Mouse (Mus musculus): ENCODE measurements around the gene Syngr3. TPM values are rescaled to one million over a fixed set of nuclear protein-coding genes. Genes with fewer than 3 reads are reported as not detected.

The Syngr3 gene
- total and polyA plus RNA-seq, 2 experiments from 2014 or later, result 221 to 290 TPM

GRCm38 (mm10) chr17:24706982-24707800 lies 17.4 kb upstream of the Syngr3 start, which contains the start of gene Tbl3:
Gene Tbl3, minus strand, starts transcription at chr17:24707660.
- no peaks in the 10 kb centered on the region for H3K27me3 ChIP-seq (ENCODE audit: insufficient read depth, low read length)
- peaks cover 3% of the 10 kb centered on the region; the same call in 1 of the 2 replicates for H3K4me1 ChIP-seq (ENCODE audit: insufficient read depth)
- DNase-seq (peak; percentile 98), ATAC-seq (peak; percentile 97)
- H3K4me3 ChIP-seq (ENCODE audit: low read depth, low read length), result peak within 1 kb of the TSS; percentile 58
- H3K4me2 ChIP-seq (ENCODE audit: low read depth), result peak within 1 kb of the TSS; percentile 62
- peak within 1 kb of the TSS; percentile 67 for H3K27ac ChIP-seq (ENCODE audit: low read depth, low read length)
- 4% methylated on average over 32 of the region's 32 CpGs for WGBS
- H3K9me3 ChIP-seq (ENCODE audit: low read length), result no peaks in the 10 kb centered on the region
- no peak for TF ChIP-seq CTCF (IDR thresholded peaks at IDR 0.05; ENCODE audit: low read depth)
- peaks cover 27% of the 10 kb centered on the region for H3K36me3 ChIP-seq (ENCODE audit: insufficient read depth)
- peak within 1 kb of the TSS; percentile 62 for H3K9ac ChIP-seq

GRCm38 (mm10) chr17:24705821-24706220 lies 16.1 kb upstream of the Syngr3 start:
- Histone ChIP-seq H3K27ac (ENCODE audit: low read depth, low read length) (no peak overlapping the region), H3K27me3 (ENCODE audit: insufficient read depth, low read length) (no peaks in the 10 kb centered on the region), H3K4me1 (ENCODE audit: insufficient read depth) (peaks cover 3% of the 10 kb centered on the region; the same call in 1 of the 2 replicates), H3K9me3 (ENCODE audit: low read length) (no peaks in the 10 kb centered on the region), H3K4me3 (ENCODE audit: low read depth, low read length) (no peak overlapping the region), H3K4me2 (ENCODE audit: low read depth) (no peak overlapping the region), H3K36me3 (ENCODE audit: insufficient read depth) (peaks cover 40% of the 10 kb centered on the region), H3K9ac (no peak overlapping the region)
- no peak for TF ChIP-seq CTCF (IDR thresholded peaks at IDR 0.05; ENCODE audit: low read depth)
- ATAC-seq (no peak), DNase-seq (no peak)
- 95% methylated on average over 3 of the region's 3 CpGs for WGBS

- WGBS, result 92% methylated on average over 9 of the region's 9 CpGs
- DNase-seq (no peak), ATAC-seq (no peak)
- no peaks in the 10 kb centered on the region for H3K9me3 ChIP-seq (ENCODE audit: low read length)
- peaks cover 6% of the 10 kb centered on the region; the same call in 1 of the 2 replicates for H3K4me1 ChIP-seq (ENCODE audit: insufficient read depth)
- peaks cover 56% of the 10 kb centered on the region for H3K36me3 ChIP-seq (ENCODE audit: insufficient read depth)
- no peak overlapping the region for H3K27ac ChIP-seq (ENCODE audit: low read depth, low read length)
- no peaks in the 10 kb centered on the region for H3K27me3 ChIP-seq (ENCODE audit: insufficient read depth, low read length)
- no peak for TF ChIP-seq CTCF (IDR thresholded peaks at IDR 0.05; ENCODE audit: low read depth)
- no peak overlapping the region for H3K4me2 ChIP-seq (ENCODE audit: low read depth)
- no peak overlapping the region for H3K4me3 ChIP-seq (ENCODE audit: low read depth, low read length)
- H3K9ac ChIP-seq, result no peak overlapping the region
Measured at GRCm38 (mm10) chr17:24701251-24701650, 11.5 kb upstream of the Syngr3 start.

GRCm38 (mm10) chr17:24699473-24699872 lies 9.7 kb upstream of the Syngr3 start:
- H3K27me3 ChIP-seq (ENCODE audit: insufficient read depth, low read length), result no peaks in the 10 kb centered on the region
- no peak overlapping the region for H3K4me3 ChIP-seq (ENCODE audit: low read depth, low read length)
- DNase-seq (no peak), ATAC-seq (no peak)
- H3K36me3 ChIP-seq (ENCODE audit: insufficient read depth), result peaks cover 48% of the 10 kb centered on the region
- 87% methylated on average over 2 of the region's 2 CpGs for WGBS
- H3K4me1 ChIP-seq (ENCODE audit: insufficient read depth), result peaks cover 11% of the 10 kb centered on the region; the same call in 1 of the 2 replicates
- H3K9me3 ChIP-seq (ENCODE audit: low read length), result no peaks in the 10 kb centered on the region
- no peak overlapping the region for H3K9ac ChIP-seq
- no peak overlapping the region for H3K4me2 ChIP-seq (ENCODE audit: low read depth)
- no peak overlapping the region for H3K27ac ChIP-seq (ENCODE audit: low read depth, low read length)
- no peak for TF ChIP-seq CTCF (IDR thresholded peaks at IDR 0.05; ENCODE audit: low read depth)

DNA sequence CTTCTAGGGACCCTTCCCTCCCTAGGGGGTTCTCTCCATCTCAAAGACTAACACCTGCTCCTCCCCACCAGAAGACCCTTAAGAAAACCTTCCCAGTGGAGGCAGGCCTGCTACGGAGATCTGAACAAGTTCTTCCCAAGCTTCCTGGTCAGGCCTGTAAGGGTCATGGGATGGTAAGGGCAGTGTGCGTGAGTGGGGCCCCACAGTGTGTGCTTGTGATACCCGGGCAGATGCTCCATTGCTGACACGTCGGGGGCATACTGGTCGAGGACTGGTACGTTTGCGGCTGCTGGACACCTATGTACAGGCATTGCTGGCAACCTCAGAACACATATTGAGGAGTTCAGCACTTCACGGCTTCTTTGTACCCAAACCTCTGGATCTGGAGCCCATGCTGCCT lies 9.0 kb upstream of the Syngr3 start:
- no peak for TF ChIP-seq CTCF (IDR thresholded peaks at IDR 0.05; ENCODE audit: low read depth)
- Histone ChIP-seq H3K36me3 (ENCODE audit: insufficient read depth) (peaks cover 40% of the 10 kb centered on the region), H3K27me3 (ENCODE audit: insufficient read depth, low read length) (no peaks in the 10 kb centered on the region), H3K9ac (no peak overlapping the region), H3K4me3 (ENCODE audit: low read depth, low read length) (no peak overlapping the region), H3K4me2 (ENCODE audit: low read depth) (no peak overlapping the region), H3K27ac (ENCODE audit: low read depth, low read length) (no peak overlapping the region), H3K9me3 (ENCODE audit: low read length) (no peaks in the 10 kb centered on the region), H3K4me1 (ENCODE audit: insufficient read depth) (peaks cover 11% of the 10 kb centered on the region; the same call in 1 of the 2 replicates)
- WGBS, result 72% methylated on average over 9 of the region's 9 CpGs
- no peak for DNase-seq
- no peak for ATAC-seq

DNA sequence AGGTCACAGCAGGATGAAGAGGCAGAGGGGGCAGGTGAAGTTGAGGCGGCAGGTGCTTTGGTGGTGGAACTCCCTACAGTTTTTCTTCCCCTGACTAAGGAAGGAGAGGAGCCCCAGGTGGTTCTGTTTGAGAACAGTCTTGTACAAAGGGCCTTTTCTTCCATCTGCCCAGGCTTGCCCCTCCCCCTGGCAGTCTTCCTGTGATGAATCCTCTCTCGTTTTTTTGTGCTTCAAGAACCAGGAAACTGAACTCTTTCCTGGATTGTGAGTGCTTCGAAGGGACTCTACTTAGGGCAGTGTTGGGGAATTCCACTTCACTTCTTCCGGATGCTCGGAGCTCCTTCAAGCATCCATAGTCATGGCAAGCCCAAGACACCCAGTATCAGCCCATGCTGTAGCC lies 8.2 kb upstream of the Syngr3 start:
- peaks cover 11% of the 10 kb centered on the region; the same call in 1 of the 2 replicates for H3K4me1 ChIP-seq (ENCODE audit: insufficient read depth)
- H3K27ac ChIP-seq (ENCODE audit: low read depth, low read length), result no peak overlapping the region
- H3K4me2 ChIP-seq (ENCODE audit: low read depth), result no peak overlapping the region
- peaks cover 41% of the 10 kb centered on the region for H3K36me3 ChIP-seq (ENCODE audit: insufficient read depth)
- H3K9ac ChIP-seq, result no peak overlapping the region
- no peak overlapping the region for H3K4me3 ChIP-seq (ENCODE audit: low read depth, low read length)
- H3K27me3 ChIP-seq (ENCODE audit: insufficient read depth, low read length), result no peaks in the 10 kb centered on the region
- TF ChIP-seq CTCF (IDR thresholded peaks at IDR 0.05; ENCODE audit: low read depth), result no peak
- 18% methylated on average over 5 of the region's 5 CpGs for WGBS
- H3K9me3 ChIP-seq (ENCODE audit: low read length), result no peaks in the 10 kb centered on the region
- no peak for ATAC-seq
- no peak for DNase-seq

DNA sequence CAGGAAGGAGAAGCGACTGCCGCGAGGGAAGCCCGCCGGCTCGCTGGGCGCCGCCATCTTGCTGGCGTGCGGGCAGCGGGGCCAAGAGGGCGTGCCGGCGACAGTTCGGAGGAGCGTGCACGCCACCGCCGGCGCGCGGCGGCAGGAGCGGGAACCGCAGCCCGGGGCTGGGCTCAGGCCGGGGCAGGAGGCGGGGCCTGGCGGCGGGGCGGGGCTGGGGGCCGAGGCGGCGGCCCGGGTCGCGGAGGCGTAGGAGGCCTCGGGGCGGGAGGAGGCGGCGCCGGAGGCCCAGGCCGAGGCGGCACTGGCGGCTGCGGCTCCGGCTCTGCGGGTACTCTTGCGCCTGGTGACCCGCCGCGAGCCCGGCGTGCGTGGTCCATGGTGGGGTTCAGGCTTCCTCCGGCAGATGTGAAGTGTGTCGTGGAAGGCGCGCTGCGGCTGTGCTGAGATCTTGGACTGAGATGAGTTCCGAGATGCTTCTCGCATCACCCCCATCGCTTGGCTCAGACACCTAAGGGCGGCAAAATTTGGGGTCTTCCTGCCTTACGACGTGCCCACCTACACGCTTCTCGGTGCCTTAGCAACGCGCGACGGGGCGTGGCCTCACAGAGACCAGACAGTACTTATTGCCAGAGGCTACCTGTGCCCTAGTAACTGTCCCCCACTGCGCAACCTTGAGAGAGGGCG lies 6.4 kb upstream of the Syngr3 start, which contains the start of the genes Gfer and Noxo1:
TSS of gene Gfer (minus strand) at position 146 of the 687 bp plus-strand sequence.
TSS of gene Noxo1 (plus strand) at position 224 of the 687 bp plus-strand sequence.
- Histone ChIP-seq H3K27me3 (ENCODE audit: insufficient read depth, low read length) (no peaks in the 10 kb centered on the region), H3K36me3 (ENCODE audit: insufficient read depth) (peaks cover 26% of the 10 kb centered on the region), H3K9ac (peak within 1 kb of the TSS; percentile 79), H3K9me3 (ENCODE audit: low read length) (no peaks in the 10 kb centered on the region), H3K4me3 (ENCODE audit: low read depth, low read length) (peak within 1 kb of the TSS; percentile 76), H3K27ac (ENCODE audit: low read depth, low read length) (peak within 1 kb of the TSS; percentile 90), H3K4me1 (ENCODE audit: insufficient read depth) (peaks cover 11% of the 10 kb centered on the region; the same call in 1 of the 2 replicates), H3K4me2 (ENCODE audit: low read depth) (peak within 1 kb of the TSS; percentile 83)
- DNase-seq (peak; percentile 87), ATAC-seq (peak; percentile 96)
- WGBS, result under 1% methylated on average over 63 of the region's 76 CpGs
- peak; percentile 48 for TF ChIP-seq CTCF (IDR thresholded peaks at IDR 0.05; ENCODE audit: low read depth)

All from forebrain, postnatal 0 days (tissue).